Mouse (Mus musculus): ENCODE data around the gene Eid2b. TPM values are rescaled to one million over a fixed set of nuclear protein-coding genes. Genes with fewer than 3 reads are reported as not detected.

Eid2b gene
- polyA plus RNA-seq (2017; shearing (Covaris generic)) = 2.7 TPM

GRCm38 (mm10) chr7:28277615-28278278, at the start of gene Eid2b:
TSS of gene Eid2b (plus strand) at chr7:28277739.

GRCm38 (mm10) chr7:28267129-28268041, 10.2 kb upstream of the Eid2b start, which contains the start of gene Eid2:
TSS of gene Eid2 (plus strand) at chr7:28267881.

GRCm38 (mm10) chr7:28290638-28291590, 13.4 kb downstream of the Eid2b start, which contains the start of gene Selenov:
TSS of gene Selenov (minus strand) at chr7:28291186.

GRCm38 (mm10) chr7:28301616-28302433, 24.3 kb downstream of the Eid2b start, which contains the start of gene Dll3:
TSS of gene Dll3 (minus strand) at chr7:28302238.

GRCm38 (mm10) chr7:28311926-28312543, 34.5 kb downstream of the Eid2b start, which contains the start of gene Timm50:
TSS of gene Timm50 (minus strand) at chr7:28312072.

Other genes with a start within 250 kb of the Eid2b start
- 217 TPM for gene Psmc4, start 227.6 kb upstream of the Eid2b start, polyA plus RNA-seq (2017; shearing (Covaris generic))
- not detected for gene Fcgbp, start 206.5 kb upstream of the Eid2b start, polyA plus RNA-seq (2017; shearing (Covaris generic))
- gene 9530053A07Rik, start 148.3 kb upstream of the Eid2b start, polyA plus RNA-seq (2017; shearing (Covaris generic)) = not detected
- gene Fbl, start 108.0 kb upstream of the Eid2b start, polyA plus RNA-seq (2017; shearing (Covaris generic)) = 191 TPM
- 7.4 TPM for gene Dyrk1b, start 98.3 kb upstream of the Eid2b start, polyA plus RNA-seq (2017; shearing (Covaris generic))
- not detected for gene Eid2, start 9.9 kb upstream of the Eid2b start, polyA plus RNA-seq (2017; shearing (Covaris generic))
- gene Selenov, start 13.4 kb downstream of the Eid2b start, polyA plus RNA-seq (2017; shearing (Covaris generic)) = not detected
- gene Dll3, start 24.5 kb downstream of the Eid2b start, polyA plus RNA-seq (2017; shearing (Covaris generic)) = not detected
- 50.8 TPM for gene Timm50, start 34.3 kb downstream of the Eid2b start, polyA plus RNA-seq (2017; shearing (Covaris generic))
- 196 TPM for gene Supt5, start 61.0 kb downstream of the Eid2b start, polyA plus RNA-seq (2017; shearing (Covaris generic))
- 922 TPM for gene Rps16, start 72.9 kb downstream of the Eid2b start, polyA plus RNA-seq (2017; shearing (Covaris generic))
- gene Plekhg2, start 94.9 kb downstream of the Eid2b start, polyA plus RNA-seq (2017; shearing (Covaris generic)) = 98.2 TPM
- gene Zfp36, start 102.5 kb downstream of the Eid2b start, polyA plus RNA-seq (2017; shearing (Covaris generic)) = 242 TPM
- 28.4 TPM for gene Med29, start 115.0 kb downstream of the Eid2b start, polyA plus RNA-seq (2017; shearing (Covaris generic))
- gene Paf1, start 115.2 kb downstream of the Eid2b start, polyA plus RNA-seq (2017; shearing (Covaris generic)) = 109 TPM
- gene Gmfg, start 159.7 kb downstream of the Eid2b start, polyA plus RNA-seq (2017; shearing (Covaris generic)) = 466 TPM
- not detected for gene Lrfn1, start 174.2 kb downstream of the Eid2b start, polyA plus RNA-seq (2017; shearing (Covaris generic))
- not detected for gene Ifnl2, start 232.7 kb downstream of the Eid2b start, polyA plus RNA-seq (2017; shearing (Covaris generic))
- not detected for gene Ifnl3, start 245.1 kb downstream of the Eid2b start, polyA plus RNA-seq (2017; shearing (Covaris generic))

All from activated CD4-positive, CD25-positive, alpha-beta regulatory T cell, adult 9 weeks (primary cell).